Mouse (Mus musculus) spleen, postnatal 4 days (tissue): Measurements from ENCODE around the gene Dimt1.
"Not testable (repeated sequence)": the region's sequence is repeated elsewhere in the genome, so short reads cannot be mapped to it uniquely, and the experiment has no call there.

Experiments
- DNase-seq, 2 experiments: peaks; one replicate each; pipeline ENCODE4 v3.0.0; 2022; ENCODE audit warnings: low spot score in 2 of 2

The Dimt1 gene

GRCm38 (mm10) chr13:106961496-106961895 is 14.6 kb downstream of the Dimt1 start:
- no peak for DNase-seq

- DNase-seq = no peak
Observed at GRCm38 (mm10) chr13:106996891-106997290, 50.0 kb downstream of the Dimt1 start.

GRCm38 (mm10) chr13:106997557-106997956 is 50.6 kb downstream of the Dimt1 start:
- DNase-seq = not testable (repeated sequence)

- no peak for DNase-seq
Observed at GRCm38 (mm10) chr13:106998026-106998425, 51.1 kb downstream of the Dimt1 start.

GRCm38 (mm10) chr13:106998671-106999070 is 51.7 kb downstream of the Dimt1 start:
- peak; percentile 46 to 70 for DNase-seq

- no peak for DNase-seq
Observed at GRCm38 (mm10) chr13:107003211-107003610, 56.3 kb downstream of the Dimt1 start.

- no peak for DNase-seq
Observed at GRCm38 (mm10) chr13:107008174-107008573, 61.2 kb downstream of the Dimt1 start.
